In the genomic region with DNA sequence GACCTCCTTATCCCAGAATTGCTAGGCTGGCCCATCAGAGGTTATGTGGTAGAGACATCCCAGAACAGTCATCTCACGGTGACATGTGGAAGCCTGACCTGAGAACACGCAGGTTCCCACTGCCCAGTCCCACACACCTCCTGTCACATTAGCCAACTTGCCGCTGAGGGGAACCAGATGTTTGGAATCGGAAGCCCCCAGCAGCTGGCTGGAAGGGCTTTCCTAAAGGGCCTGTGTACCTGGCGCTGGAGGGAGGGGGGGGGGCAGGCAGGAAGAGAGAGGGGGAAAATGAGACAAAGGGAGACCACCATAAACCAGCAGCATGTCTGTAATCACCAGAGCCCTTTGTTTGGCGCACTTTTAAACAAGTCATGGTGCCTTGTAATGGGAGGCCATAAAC, we compare ENCODE assay signal across 10 mouse cellular contexts. TPM values are rescaled to one million over a fixed set of nuclear protein-coding genes. Genes with fewer than 3 reads are reported as not detected.
DNase-seq lines count a peak whose midpoint lies in the region; ATAC-seq lines count a peak whose summit lies in the region.
"Had no signal": no experiment of that assay in that cellular context is flagged by ENCODE, and none has a peak within 500 bp of the region (broad histone marks: within the 10 kb centered on the region; RNA-seq: fewer than 3 reads in every experiment).

No protein-coding gene starts in this region.

- peaks cover 14% of the 10 kb centered on the region; the same call in 1 of the 2 replicates for H3K27me3 ChIP-seq in heart, embryonic 13.5 days (replicated peaks)
- 0 out of 2 replicates have a peak, but pooled peaks cover 8% of the 10 kb centered on the region for H3K27me3 ChIP-seq in embryonic facial prominence, embryonic 10.5 days (replicated peaks; ENCODE audit: low read depth, poor library complexity, severe bottlenecking)
- peaks cover 2% of the 10 kb centered on the region; the same call in 1 of the 2 replicates for H3K27me3 ChIP-seq in hindbrain, embryonic 16.5 days (replicated peaks; ENCODE audit: control insufficient read depth, insufficient read depth, low read length)
- peaks cover 21% of the 10 kb centered on the region for H3K27me3 ChIP-seq in midbrain, embryonic 12.5 days

- H3K9me3 ChIP-seq in heart, embryonic 13.5 days = no peaks in the 10 kb centered on the region
- H3K9me3 ChIP-seq in embryonic facial prominence, embryonic 10.5 days = no peaks in the 10 kb centered on the region
- H3K9me3 ChIP-seq in hindbrain, embryonic 16.5 days (ENCODE audit: control insufficient read depth, low read length) = no peaks in the 10 kb centered on the region
- H3K9me3 ChIP-seq in midbrain, embryonic 12.5 days = no peaks in the 10 kb centered on the region

- ATAC-seq in heart, embryonic 13.5 days (ENCODE audit: extremely low read depth, insufficient number of reproducible peaks, low FRiP score, low TSS enrichment) = no peak
- 0 out of 2 replicates have a peak, but pooled peaks have one; percentile 11 for ATAC-seq in hindbrain, embryonic 16.5 days
- no peak for ATAC-seq in midbrain, embryonic 12.5 days (ENCODE audit: low FRiP score, low read depth)
- ATAC-seq in erythroid progenitor cell, adult 5-6 weeks (replicated peaks; ENCODE audit: low FRiP score, poor library complexity, severe bottlenecking) = no peak

- WGBS in heart, embryonic 13.5 days = 9% methylated on average over 6 of the region's 6 CpGs
- 20% methylated on average over 6 of the region's 6 CpGs for WGBS in embryonic facial prominence, embryonic 10.5 days
- 23% methylated on average over 6 of the region's 6 CpGs for WGBS in hindbrain, embryonic 16.5 days
- 28% methylated on average over 6 of the region's 6 CpGs for WGBS in midbrain, embryonic 12.5 days

- peak overlapping the region; percentile 73 for H3K4me2 ChIP-seq in heart, embryonic 13.5 days
- H3K4me2 ChIP-seq in hindbrain, embryonic 16.5 days (ENCODE audit: low read length) = peak overlapping the region; percentile 64
- peak overlapping the region; percentile 54 for H3K4me2 ChIP-seq in midbrain, embryonic 12.5 days (replicated peaks)

- no peak overlapping the region for H3K27ac ChIP-seq in heart, embryonic 13.5 days (replicated peaks)
- H3K27ac ChIP-seq in embryonic facial prominence, embryonic 10.5 days (replicated peaks) = peak overlapping the region; percentile 74
- no peak overlapping the region for H3K27ac ChIP-seq in hindbrain, embryonic 16.5 days (ENCODE audit: low read depth, low read length)
- no peak overlapping the region for H3K27ac ChIP-seq in midbrain, embryonic 12.5 days (replicated peaks)

- peak overlapping the region; percentile 42 for H3K4me3 ChIP-seq in heart, embryonic 13.5 days
- peak overlapping the region; percentile 54 for H3K4me3 ChIP-seq in embryonic facial prominence, embryonic 10.5 days
- H3K4me3 ChIP-seq in hindbrain, embryonic 16.5 days (ENCODE audit: low read length) = peak overlapping the region; percentile 26; the same call in 1 of the 2 replicates
- peak overlapping the region; percentile 29 for H3K4me3 ChIP-seq in midbrain, embryonic 12.5 days

- peak overlapping the region; percentile 69 for H3K9ac ChIP-seq in heart, embryonic 13.5 days
- peak overlapping the region; percentile 42 for H3K9ac ChIP-seq in hindbrain, embryonic 16.5 days (ENCODE audit: low read depth, low read length)
- H3K9ac ChIP-seq in midbrain, embryonic 12.5 days (replicated peaks) = no peak overlapping the region

- peaks cover 14% of the 10 kb centered on the region for H3K4me1 ChIP-seq in heart, embryonic 13.5 days
- peaks cover 20% of the 10 kb centered on the region for H3K4me1 ChIP-seq in embryonic facial prominence, embryonic 10.5 days
- peaks cover 11% of the 10 kb centered on the region for H3K4me1 ChIP-seq in hindbrain, embryonic 16.5 days (ENCODE audit: control insufficient read depth, insufficient read depth, low read depth, low read length)
- H3K4me1 ChIP-seq in midbrain, embryonic 12.5 days = peaks cover 15% of the 10 kb centered on the region; the same call in 1 of the 2 replicates

- no peak for DNase-seq in heart, adult 9 months (ENCODE audit: low spot score in 2 of 2)
- DNase-seq in embryonic facial prominence, embryonic 10.5 days (ENCODE audit: low spot score) = peak; percentile 59
- DNase-seq in spleen, adult 12 weeks (ENCODE audit: low spot score) = no peak
- DNase-seq in frontal cortex, postnatal 10 days (ENCODE audit: low spot score in 2 of 2) = no peak
- DNase-seq: B cell, adult 2 months; kidney, postnatal 25 days had no signal

- H3K36me3 ChIP-seq in heart, embryonic 13.5 days = no peaks in the 10 kb centered on the region
- H3K36me3 ChIP-seq in embryonic facial prominence, embryonic 10.5 days (replicated peaks) = no peaks in the 10 kb centered on the region
- H3K36me3 ChIP-seq in hindbrain, embryonic 16.5 days (ENCODE audit: control insufficient read depth, insufficient read depth, low read length) = no peaks in the 10 kb centered on the region
- no peaks in the 10 kb centered on the region for H3K36me3 ChIP-seq in midbrain, embryonic 12.5 days

RNA-seq across cellular contexts. Expression of a gene that starts 28.6 kb away (rescaled TPM):
- polyA plus RNA-seq in heart, embryonic 13.5 days (2015; fragmentation: Nextera tagmentation; extraction: Ambion mirVana) = 79.2 and 84.9 TPM in 2 replicates
- polyA plus RNA-seq in embryonic facial prominence, embryonic 10.5 days (2016; fragmentation: Nextera tagmentation; extraction: Ambion mirVana) = 138 and 145 TPM in 2 replicates
- 105 and 109 TPM in 2 replicates for polyA plus RNA-seq in hindbrain, embryonic 16.5 days (2015; fragmentation: Nextera tagmentation; extraction: Ambion mirVana)
- 90.9 and 99.8 TPM in 2 replicates for polyA plus RNA-seq in midbrain, embryonic 12.5 days (2016; fragmentation: Nextera tagmentation; extraction: Ambion mirVana)
- 20.9 and 21.0 TPM in 2 replicates for total RNA-seq in erythroid progenitor cell, adult 5-6 weeks (2015; ENCODE audit: low replicate concordance)
- total RNA-seq in erythroid progenitor cell, adult 5-6 weeks (2017; ENCODE audit: low replicate concordance) = 15.3 and 19.6 TPM in 2 replicates

RNA-seq across cellular contexts. Expression of a gene that starts 43.7 kb away (rescaled TPM):
- 20.5 and 22.7 TPM in 2 replicates for polyA plus RNA-seq in heart, embryonic 13.5 days (2015; fragmentation: Nextera tagmentation; extraction: Ambion mirVana)
- polyA plus RNA-seq in embryonic facial prominence, embryonic 10.5 days (2016; fragmentation: Nextera tagmentation; extraction: Ambion mirVana) = 20.4 and 24.0 TPM in 2 replicates
- polyA plus RNA-seq in hindbrain, embryonic 16.5 days (2015; fragmentation: Nextera tagmentation; extraction: Ambion mirVana) = 24.8 and 29.2 TPM in 2 replicates
- 21.1 and 22.5 TPM in 2 replicates for polyA plus RNA-seq in midbrain, embryonic 12.5 days (2016; fragmentation: Nextera tagmentation; extraction: Ambion mirVana)
- 1.3 and 23.1 TPM in 2 replicates for total RNA-seq in erythroid progenitor cell, adult 5-6 weeks (2015; ENCODE audit: low replicate concordance)
- 3.2 and 6.2 TPM in 2 replicates for total RNA-seq in erythroid progenitor cell, adult 5-6 weeks (2017; ENCODE audit: low replicate concordance)
